Mouse (Mus musculus): ENCODE data around the gene Kng1. TPM values are rescaled to one million over a fixed set of nuclear protein-coding genes. Genes with fewer than 3 reads are reported as not detected.

Gene Kng1
- polyA plus RNA-seq, 1 experiment from 2014 or later = 0.67 TPM

GRCm38 (mm10) chr16:23107946-23108759 lies 50.5 kb downstream of the Kng1 start:
- H3K36me3 ChIP-seq (ENCODE audit: control insufficient read depth, insufficient read depth) = peaks cover 37% of the 10 kb centered on the region
- under 1% methylated on average over 52 of the region's 52 CpGs for WGBS

DNA sequence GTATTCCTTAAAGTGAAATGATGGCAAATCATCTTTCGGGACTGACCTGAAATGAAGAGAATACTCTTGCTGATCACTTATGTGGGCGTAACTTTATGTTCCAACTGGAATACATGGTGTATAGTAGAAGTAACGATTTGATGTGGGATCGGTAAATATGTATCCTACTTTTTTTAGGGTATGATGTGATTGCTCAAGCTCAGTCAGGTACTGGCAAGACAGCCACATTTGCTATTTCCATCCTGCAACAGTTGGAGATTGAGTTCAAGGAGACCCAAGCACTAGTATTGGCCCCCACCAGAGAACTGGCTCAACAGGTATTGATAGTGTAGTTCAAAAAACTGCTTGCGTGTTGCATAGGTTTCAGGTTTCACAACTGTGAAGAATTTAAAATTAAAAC lies 51.3 kb downstream of the Kng1 start:
- Histone ChIP-seq H3K9ac (ENCODE audit: low read length) (peak overlapping the region; percentile 100), H3K36me3 (ENCODE audit: control insufficient read depth, insufficient read depth) (peaks cover 40% of the 10 kb centered on the region), H3K9me3 (replicated peaks; ENCODE audit: control insufficient read depth, low read length) (no peaks in the 10 kb centered on the region), H3K4me2 (ENCODE audit: low read depth, low read length) (peak overlapping the region; percentile 92), H3K4me1 (ENCODE audit: control insufficient read depth, insufficient read depth, low read length) (peaks cover 39% of the 10 kb centered on the region), H3K27ac (ENCODE audit: low read length) (peak overlapping the region; percentile 38; the same call in 1 of the 2 replicates), H3K27me3 (ENCODE audit: control insufficient read depth, insufficient read depth, low read length) (no peaks in the 10 kb centered on the region), H3K4me3 (ENCODE audit: low read length) (peak overlapping the region; percentile 100)
- WGBS = 2% methylated on average over 5 of the region's 5 CpGs
- no peak for ATAC-seq (replicated peaks; ENCODE audit: extremely low read depth, insufficient read depth, low FRiP score)

More at GRCm38 (mm10) chr16:23107946-23108759, 50.5 kb downstream of the Kng1 start:
- peak; percentile 82 for ATAC-seq (replicated peaks; ENCODE audit: extremely low read depth, insufficient read depth, low FRiP score)
- peaks cover 39% of the 10 kb centered on the region for H3K4me1 ChIP-seq (ENCODE audit: control insufficient read depth, insufficient read depth, low read length)
- peak overlapping the region; percentile 100 for H3K9ac ChIP-seq (ENCODE audit: low read length)
- peak overlapping the region; percentile 100 for H3K4me3 ChIP-seq (ENCODE audit: low read length)
- H3K27ac ChIP-seq (ENCODE audit: low read length) = peak overlapping the region; percentile 99
- H3K4me2 ChIP-seq (ENCODE audit: low read depth, low read length) = peak overlapping the region; percentile 92
- no peaks in the 10 kb centered on the region for H3K27me3 ChIP-seq (ENCODE audit: control insufficient read depth, insufficient read depth, low read length)
- no peaks in the 10 kb centered on the region for H3K9me3 ChIP-seq (replicated peaks; ENCODE audit: control insufficient read depth, low read length)

DNA sequence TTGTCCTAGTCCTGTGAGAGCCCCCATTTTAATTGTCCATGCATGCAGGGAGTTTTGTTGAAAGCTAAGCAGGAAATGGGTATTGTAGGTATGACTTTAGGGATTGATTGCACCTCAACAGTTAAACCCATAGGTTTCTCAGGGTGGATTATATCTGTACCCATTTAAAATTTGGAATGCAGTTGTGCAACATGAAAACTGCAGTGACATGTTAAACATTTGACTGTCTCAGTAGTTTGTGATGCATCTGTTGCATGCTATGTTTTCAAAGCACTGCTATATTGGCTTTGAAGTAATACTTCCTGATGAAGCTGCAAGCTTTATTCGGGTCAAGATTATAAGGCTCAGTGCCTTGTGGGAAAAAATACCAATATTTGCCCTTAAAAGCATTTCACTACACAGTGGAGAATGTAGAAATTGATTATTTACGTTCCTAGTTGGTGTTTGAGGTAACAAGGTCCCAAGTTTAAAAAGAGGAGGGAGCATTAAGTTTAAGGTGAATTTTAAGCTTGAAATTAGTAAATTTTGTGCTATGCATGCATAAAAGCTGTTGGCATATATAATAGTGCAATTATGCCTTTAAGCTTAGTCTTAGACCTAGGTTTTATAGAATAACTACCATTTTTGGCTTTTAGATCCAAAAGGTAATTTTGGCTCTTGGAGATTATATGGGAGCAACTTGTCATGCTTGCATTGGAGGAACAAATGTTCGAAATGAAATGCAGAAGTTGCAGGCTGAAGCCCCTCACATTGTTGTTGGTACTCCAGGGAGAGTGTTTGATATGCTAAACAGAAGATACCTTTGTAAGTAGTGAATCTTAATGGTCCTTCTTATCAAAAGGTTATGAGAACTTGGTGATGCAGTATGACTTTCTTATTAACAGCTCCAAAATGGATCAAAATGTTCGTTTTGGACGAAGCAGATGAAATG lies 52.0 kb downstream of the Kng1 start:
- H3K27me3 ChIP-seq (ENCODE audit: control insufficient read depth, insufficient read depth, low read length) = no peaks in the 10 kb centered on the region
- H3K4me2 ChIP-seq (ENCODE audit: low read depth, low read length) = peak overlapping the region; percentile 92
- peak overlapping the region; percentile 100 for H3K9ac ChIP-seq (ENCODE audit: low read length)
- ATAC-seq (replicated peaks; ENCODE audit: extremely low read depth, insufficient read depth, low FRiP score) = no peak
- H3K36me3 ChIP-seq (ENCODE audit: control insufficient read depth, insufficient read depth) = peaks cover 46% of the 10 kb centered on the region
- 46% methylated on average over 5 of the region's 5 CpGs for WGBS
- H3K9me3 ChIP-seq (replicated peaks; ENCODE audit: control insufficient read depth, low read length) = no peaks in the 10 kb centered on the region
- peak overlapping the region; percentile 38; the same call in 1 of the 2 replicates for H3K27ac ChIP-seq (ENCODE audit: low read length)
- peak overlapping the region; percentile 100 for H3K4me3 ChIP-seq (ENCODE audit: low read length)
- H3K4me1 ChIP-seq (ENCODE audit: control insufficient read depth, insufficient read depth, low read length) = peaks cover 39% of the 10 kb centered on the region

- no peak for ATAC-seq (replicated peaks; ENCODE audit: extremely low read depth, insufficient read depth, low FRiP score)
- no peaks in the 10 kb centered on the region for H3K27me3 ChIP-seq (ENCODE audit: control insufficient read depth, insufficient read depth, low read length)
- no peaks in the 10 kb centered on the region for H3K9me3 ChIP-seq (replicated peaks; ENCODE audit: control insufficient read depth, low read length)
- 72% methylated on average over 12 of the region's 12 CpGs for WGBS
- H3K9ac ChIP-seq (ENCODE audit: low read length) = no peak overlapping the region; the same call in 1 of the 2 replicates
- H3K27ac ChIP-seq (ENCODE audit: low read length) = no peak overlapping the region
- H3K4me1 ChIP-seq (ENCODE audit: control insufficient read depth, insufficient read depth, low read length) = peaks cover 34% of the 10 kb centered on the region
- H3K4me3 ChIP-seq (ENCODE audit: low read length) = no peak overlapping the region
- no peak overlapping the region for H3K4me2 ChIP-seq (ENCODE audit: low read depth, low read length)
- peaks cover 53% of the 10 kb centered on the region for H3K36me3 ChIP-seq (ENCODE audit: control insufficient read depth, insufficient read depth)
Observed at GRCm38 (mm10) chr16:23112348-23112747, 54.7 kb downstream of the Kng1 start.

DNA sequence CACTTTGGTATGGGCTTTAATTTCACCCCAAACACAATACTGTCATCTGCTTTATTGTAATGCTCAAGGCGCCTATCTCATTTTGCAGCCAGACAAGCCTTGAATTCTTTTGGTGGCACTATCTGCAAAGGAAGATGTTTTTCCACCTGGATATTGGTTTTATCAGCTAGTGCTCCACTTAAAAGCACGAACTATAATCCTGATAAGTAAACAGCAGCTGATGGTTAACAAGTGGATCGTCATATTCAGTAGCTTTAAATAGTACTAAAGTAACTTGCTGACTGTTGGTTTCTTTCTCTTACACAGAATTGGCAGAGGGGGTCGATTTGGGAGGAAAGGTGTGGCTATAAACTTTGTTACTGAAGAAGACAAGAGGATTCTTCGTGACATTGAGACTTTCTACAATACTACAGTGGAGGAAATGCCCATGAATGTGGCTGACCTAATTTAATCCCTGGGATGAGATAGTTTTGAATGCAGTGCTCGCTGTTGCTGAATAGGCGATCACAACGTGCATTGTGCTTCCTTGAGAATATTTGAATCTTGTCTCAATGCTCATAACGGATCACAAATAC lies 55.3 kb downstream of the Kng1 start:
- no peak for ATAC-seq (replicated peaks; ENCODE audit: extremely low read depth, insufficient read depth, low FRiP score)
- no peak overlapping the region; the same call in 1 of the 2 replicates for H3K9ac ChIP-seq (ENCODE audit: low read length)
- no peaks in the 10 kb centered on the region for H3K27me3 ChIP-seq (ENCODE audit: control insufficient read depth, insufficient read depth, low read length)
- H3K4me2 ChIP-seq (ENCODE audit: low read depth, low read length) = no peak overlapping the region
- no peak overlapping the region for H3K4me3 ChIP-seq (ENCODE audit: low read length)
- 40% methylated on average over 9 of the region's 9 CpGs for WGBS
- H3K4me1 ChIP-seq (ENCODE audit: control insufficient read depth, insufficient read depth, low read length) = peaks cover 34% of the 10 kb centered on the region
- peaks cover 54% of the 10 kb centered on the region for H3K36me3 ChIP-seq (ENCODE audit: control insufficient read depth, insufficient read depth)
- no peaks in the 10 kb centered on the region for H3K9me3 ChIP-seq (replicated peaks; ENCODE audit: control insufficient read depth, low read length)
- no peak overlapping the region; the same call in 1 of the 2 replicates for H3K27ac ChIP-seq (ENCODE audit: low read length)

DNA sequence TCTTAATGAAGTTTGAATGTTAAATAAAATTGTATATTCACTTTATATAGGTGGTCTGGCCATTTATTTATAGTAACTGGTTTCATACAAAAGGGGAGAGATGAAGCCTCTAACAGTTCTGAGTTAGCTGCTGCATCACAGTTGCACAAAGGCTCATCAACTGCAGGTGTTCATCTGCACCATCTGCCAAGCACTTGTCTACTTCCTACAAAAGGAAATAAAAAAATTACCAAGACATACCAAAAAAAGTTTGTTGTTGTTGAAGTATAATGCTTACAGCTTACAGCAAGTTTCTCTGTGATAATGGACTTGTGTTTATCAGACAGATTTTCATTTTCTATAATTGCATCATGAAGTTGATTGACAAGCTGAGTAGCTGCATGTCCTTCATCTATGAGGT lies 56.2 kb downstream of the Kng1 start:
- H3K9me3 ChIP-seq (replicated peaks; ENCODE audit: control insufficient read depth, low read length) = no peaks in the 10 kb centered on the region
- peaks cover 53% of the 10 kb centered on the region for H3K36me3 ChIP-seq (ENCODE audit: control insufficient read depth, insufficient read depth)
- no peak overlapping the region for H3K9ac ChIP-seq (ENCODE audit: low read length)
- no peak overlapping the region for H3K4me2 ChIP-seq (ENCODE audit: low read depth, low read length)
- H3K4me3 ChIP-seq (ENCODE audit: low read length) = no peak overlapping the region
- ATAC-seq (replicated peaks; ENCODE audit: extremely low read depth, insufficient read depth, low FRiP score) = no peak
- no peak overlapping the region for H3K27ac ChIP-seq (ENCODE audit: low read length)
- no peaks in the 10 kb centered on the region for H3K27me3 ChIP-seq (ENCODE audit: control insufficient read depth, insufficient read depth, low read length)
- H3K4me1 ChIP-seq (ENCODE audit: control insufficient read depth, insufficient read depth, low read length) = peaks cover 34% of the 10 kb centered on the region

DNA sequence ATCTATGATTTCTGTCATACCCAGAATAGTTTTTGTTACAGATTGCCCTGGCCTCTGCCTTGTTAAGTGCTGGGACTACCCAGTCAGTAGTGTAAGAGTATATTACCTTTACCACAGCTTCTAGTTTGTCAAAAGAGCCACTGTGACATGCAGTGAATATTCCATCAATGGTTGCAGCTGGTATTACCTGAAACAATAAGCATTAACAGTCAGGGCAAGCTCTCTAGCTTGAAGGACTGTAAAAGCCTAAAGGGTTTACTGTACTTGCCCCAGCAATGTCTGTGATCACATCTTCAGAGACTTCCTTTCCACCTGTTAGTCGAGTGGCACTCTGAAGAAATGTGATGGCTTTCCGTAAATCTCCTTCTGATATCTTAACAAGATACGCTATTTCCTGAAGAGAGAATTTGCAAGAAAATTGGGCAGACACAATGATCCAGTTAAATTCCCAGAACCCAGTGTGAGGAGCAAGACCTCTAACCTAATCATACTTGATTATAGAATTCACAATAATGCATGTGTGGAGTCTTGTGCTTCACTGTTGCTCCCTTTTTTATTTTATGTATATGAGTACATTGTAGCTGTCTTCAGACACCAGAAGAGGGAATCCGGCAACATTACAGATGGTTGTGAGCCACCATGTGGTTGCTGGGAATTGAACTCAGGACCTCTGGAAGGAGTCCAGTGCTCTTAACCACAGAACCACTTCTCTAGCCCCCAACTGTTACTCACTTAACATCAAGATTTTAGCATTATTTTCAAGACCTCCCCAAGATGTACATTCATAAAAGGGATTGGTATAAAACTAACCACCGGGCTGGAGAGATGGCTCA lies 56.9 kb downstream of the Kng1 start:
- Histone ChIP-seq H3K9me3 (replicated peaks; ENCODE audit: control insufficient read depth, low read length) (no peaks in the 10 kb centered on the region), H3K4me3 (ENCODE audit: low read length) (no peak overlapping the region), H3K27me3 (ENCODE audit: control insufficient read depth, insufficient read depth, low read length) (no peaks in the 10 kb centered on the region), H3K4me2 (ENCODE audit: low read depth, low read length) (no peak overlapping the region), H3K4me1 (ENCODE audit: control insufficient read depth, insufficient read depth, low read length) (peaks cover 29% of the 10 kb centered on the region), H3K36me3 (ENCODE audit: control insufficient read depth, insufficient read depth) (peaks cover 47% of the 10 kb centered on the region), H3K9ac (ENCODE audit: low read length) (no peak overlapping the region), H3K27ac (ENCODE audit: low read length) (no peak overlapping the region; the same call in 1 of the 2 replicates)
- ATAC-seq (replicated peaks; ENCODE audit: extremely low read depth, insufficient read depth, low FRiP score) = peak; percentile 42; the same call in 1 of the 2 replicates
- 62% methylated on average over 5 of the region's 5 CpGs for WGBS

GRCm38 (mm10) chr16:23115486-23115885 lies 57.8 kb downstream of the Kng1 start:
- Histone ChIP-seq H3K36me3 (ENCODE audit: control insufficient read depth, insufficient read depth) (peaks cover 39% of the 10 kb centered on the region), H3K27me3 (ENCODE audit: control insufficient read depth, insufficient read depth, low read length) (no peaks in the 10 kb centered on the region), H3K27ac (ENCODE audit: low read length) (no peak overlapping the region), H3K4me2 (ENCODE audit: low read depth, low read length) (no peak overlapping the region), H3K9ac (ENCODE audit: low read length) (no peak overlapping the region), H3K4me3 (ENCODE audit: low read length) (no peak overlapping the region), H3K9me3 (replicated peaks; ENCODE audit: control insufficient read depth, low read length) (no peaks in the 10 kb centered on the region), H3K4me1 (ENCODE audit: control insufficient read depth, insufficient read depth, low read length) (peaks cover 20% of the 10 kb centered on the region)
- 78% methylated on average over 3 of the region's 3 CpGs for WGBS
- ATAC-seq (replicated peaks; ENCODE audit: extremely low read depth, insufficient read depth, low FRiP score) = no peak

Data from heart, embryonic 16.5 days (tissue).